Comparison of ENCODE assay signal across 8 mouse cellular contexts in the genomic region with DNA sequence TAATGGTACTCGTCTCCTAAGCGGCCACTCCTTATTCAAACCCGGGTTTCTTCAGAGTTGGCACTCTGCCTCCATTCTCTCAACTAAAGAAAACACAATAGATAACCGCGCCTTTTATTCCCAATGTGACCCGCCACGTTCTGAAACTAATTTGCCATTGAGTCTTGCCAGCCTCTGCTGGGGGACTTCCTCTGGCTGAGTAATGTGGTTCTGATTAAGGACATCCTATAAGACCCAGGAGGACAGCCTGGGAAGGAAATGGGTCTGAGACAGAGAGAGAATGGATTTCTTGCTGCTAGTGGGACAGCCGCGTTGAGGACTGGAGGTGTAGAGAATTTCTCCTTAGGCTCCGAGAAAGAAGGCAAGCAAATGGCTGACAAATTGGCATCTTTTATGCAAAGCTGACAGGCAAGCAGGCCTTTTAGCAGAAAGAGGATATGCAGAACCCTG.
A peak's percentile ranks its signal among the peaks of the same experiment; 100 is the strongest.
DNase-seq lines count a peak whose midpoint lies in the region; ATAC-seq and TF ChIP-seq lines count a peak whose summit lies in the region.

No protein-coding gene starts in this region.

- 0 out of 2 replicates have a peak, but pooled peaks cover 4% of the 10 kb centered on the region for H3K4me1 ChIP-seq in kidney, embryonic 15.5 days
- H3K4me1 ChIP-seq in heart, embryonic 14.5 days (ENCODE audit: control insufficient read depth in 2 of 2, insufficient read depth in 2 of 2, low read length in 2 of 2), result peaks cover 4 to 13% of the 10 kb centered on the region in 2 experiments; a peak in 3 of 4 replicates
- H3K4me1 ChIP-seq in lung, embryonic 14.5 days (ENCODE audit: insufficient read depth), result peaks cover 6% of the 10 kb centered on the region; the same call in 1 of the 2 replicates
- peaks cover 6% of the 10 kb centered on the region; the same call in 1 of the 2 replicates for H3K4me1 ChIP-seq in stomach, embryonic 16.5 days (ENCODE audit: control insufficient read depth, insufficient read depth, low read length)

- peak; percentile 40 for DNase-seq in kidney, postnatal 14 days
- DNase-seq in lung, embryonic 14.5 days, result peak; percentile 68
- no peak for DNase-seq in spleen, postnatal 4 days (ENCODE audit: low spot score in 2 of 2)
- DNase-seq in gastrocnemius, postnatal 10 days, result no peak

- H3K4me2 ChIP-seq in kidney, embryonic 15.5 days, result no peak overlapping the region
- peak overlapping the region; percentile 22 for H3K4me2 ChIP-seq in heart, embryonic 14.5 days (ENCODE audit: low read length)
- H3K4me2 ChIP-seq in lung, embryonic 14.5 days, result peak overlapping the region; percentile 45
- H3K4me2 ChIP-seq in stomach, embryonic 16.5 days (ENCODE audit: low read depth, low read length), result peak overlapping the region; percentile 12; the same call in 1 of the 2 replicates

- H3K9ac ChIP-seq in kidney, embryonic 15.5 days, result no peak overlapping the region
- no peak overlapping the region for H3K9ac ChIP-seq in heart, embryonic 14.5 days (ENCODE audit: low read length)
- no peak overlapping the region for H3K9ac ChIP-seq in lung, embryonic 14.5 days
- no peak overlapping the region for H3K9ac ChIP-seq in stomach, embryonic 16.5 days (ENCODE audit: low read length)

- no peak overlapping the region for H3K4me3 ChIP-seq in kidney, embryonic 15.5 days (replicated peaks)
- no peak overlapping the region for H3K4me3 ChIP-seq in heart, embryonic 14.5 days (ENCODE audit: control insufficient read depth in 1 of 2, insufficient read depth in 1 of 2, low read depth in 1 of 2, low read length in 2 of 2)
- H3K4me3 ChIP-seq in lung, embryonic 14.5 days (ENCODE audit: low read depth, low read length), result no peak overlapping the region
- H3K4me3 ChIP-seq in stomach, embryonic 16.5 days (replicated peaks; ENCODE audit: low read length), result no peak overlapping the region

- H3K36me3 ChIP-seq in kidney, embryonic 15.5 days, result no peaks in the 10 kb centered on the region
- H3K36me3 ChIP-seq in heart, embryonic 14.5 days (ENCODE audit: control insufficient read depth, insufficient read depth, low read length), result no peaks in the 10 kb centered on the region
- H3K36me3 ChIP-seq in lung, embryonic 14.5 days (ENCODE audit: insufficient read depth), result no peaks in the 10 kb centered on the region
- H3K36me3 ChIP-seq in stomach, embryonic 16.5 days (ENCODE audit: control insufficient read depth, insufficient read depth, low read length), result no peaks in the 10 kb centered on the region

- H3K9me3 ChIP-seq in kidney, embryonic 15.5 days (replicated peaks), result no peaks in the 10 kb centered on the region
- no peaks in the 10 kb centered on the region for H3K9me3 ChIP-seq in heart, embryonic 14.5 days (ENCODE audit: control insufficient read depth, low read length)
- H3K9me3 ChIP-seq in lung, embryonic 14.5 days (ENCODE audit: low read depth, low read length), result no peaks in the 10 kb centered on the region
- no peaks in the 10 kb centered on the region for H3K9me3 ChIP-seq in stomach, embryonic 16.5 days (replicated peaks; ENCODE audit: control insufficient read depth, low read length)

- H3K27ac ChIP-seq in kidney, embryonic 15.5 days, result no peak overlapping the region
- no peak overlapping the region for H3K27ac ChIP-seq in heart, embryonic 14.5 days (replicated peaks in 1 of 2; ENCODE audit: control insufficient read depth in 1 of 2, insufficient read depth in 1 of 2, low read depth in 2 of 2, low read length in 2 of 2)
- no peak overlapping the region for H3K27ac ChIP-seq in lung, embryonic 14.5 days (ENCODE audit: low read depth)
- H3K27ac ChIP-seq in stomach, embryonic 16.5 days (ENCODE audit: low read length), result no peak overlapping the region

- 23% methylated on average over 10 of the region's 10 CpGs for WGBS in kidney, embryonic 15.5 days
- 25% methylated on average over 10 of the region's 10 CpGs for WGBS in heart, embryonic 14.5 days
- WGBS in lung, embryonic 14.5 days, result 20% methylated on average over 10 of the region's 10 CpGs
- 34% methylated on average over 10 of the region's 10 CpGs for WGBS in stomach, embryonic 16.5 days

- peaks cover 10% of the 10 kb centered on the region; the same call in 1 of the 2 replicates for H3K27me3 ChIP-seq in kidney, embryonic 15.5 days
- no peaks in the 10 kb centered on the region for H3K27me3 ChIP-seq in heart, embryonic 14.5 days (ENCODE audit: control insufficient read depth, insufficient read depth, low read length)
- H3K27me3 ChIP-seq in lung, embryonic 14.5 days (ENCODE audit: insufficient read depth, low read length), result no peaks in the 10 kb centered on the region
- no peaks in the 10 kb centered on the region for H3K27me3 ChIP-seq in stomach, embryonic 16.5 days (ENCODE audit: control insufficient read depth, insufficient read depth, low read length)

- TF ChIP-seq CTCF in lung, embryonic 14.5 days (IDR thresholded peaks at IDR 0.05; ENCODE audit: low read depth), result no peak

- no peak for ATAC-seq in kidney, embryonic 15.5 days (replicated peaks; ENCODE audit: low FRiP score)
- 0 out of 2 replicates have a peak, but pooled peaks have one; percentile 54 for ATAC-seq in heart, embryonic 14.5 days (ENCODE audit: insufficient number of reproducible peaks, insufficient read depth, low FRiP score, low read depth)
- no peak for ATAC-seq in lung, embryonic 14.5 days (ENCODE audit: insufficient read depth)
- no peak for ATAC-seq in stomach, embryonic 16.5 days (ENCODE audit: insufficient read depth, low FRiP score)
- ATAC-seq in erythroid progenitor cell, adult 5-6 weeks (replicated peaks; ENCODE audit: low FRiP score, poor library complexity, severe bottlenecking), result no peak

Comparison
In these comparisons a context has a peak if more than half of its experiments do, and no peak if none do; other contexts are left out.
1. DNase-seq: peak in kidney, postnatal 14 days (single experiment) and lung, embryonic 14.5 days (single experiment); none in spleen, postnatal 4 days (0 of 2) and gastrocnemius, postnatal 10 days (single experiment).